Mouse (Mus musculus): ENCODE measurements around the gene Olfr1419.
A peak's percentile ranks its signal among the peaks of the same experiment; 100 is the strongest.
"Not testable (repeated sequence)": the region's sequence is repeated elsewhere in the genome, so short reads cannot be mapped to it uniquely, and the experiment has no call there.

Gene Olfr1419

GRCm38 (mm10) chr19:11875006-11875405 is at the start of gene Olfr1419:
Gene Olfr1419, minus strand, starts transcription at chr19:11875106.
- no peak for DNase-seq (ENCODE audit: low read depth)

DNA sequence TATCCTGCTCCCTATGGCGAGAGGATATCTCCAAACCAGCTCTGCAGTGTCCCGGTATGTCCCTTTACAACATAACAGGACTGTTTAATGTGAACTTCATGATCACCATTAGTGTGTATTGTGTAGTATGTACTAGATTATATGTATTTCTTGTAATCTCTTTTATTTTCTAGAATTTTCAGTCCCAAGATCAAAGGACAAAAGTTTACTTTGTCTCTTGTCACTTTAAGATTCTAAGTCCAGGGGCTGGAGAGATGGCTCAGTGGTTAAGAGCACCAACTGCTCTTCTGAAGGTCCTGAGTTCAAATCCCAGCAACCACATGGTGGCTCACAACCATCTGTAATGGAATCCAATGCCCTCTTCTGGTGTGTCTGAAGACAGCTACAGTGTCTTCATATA is 47.6 kb upstream of the Olfr1419 start:
- DNase-seq (ENCODE audit: low read depth) = not testable (repeated sequence)

GRCm38 (mm10) chr19:11922068-11922467 is 47.2 kb upstream of the Olfr1419 start:
- DNase-seq (ENCODE audit: low read depth) = no peak

DNA sequence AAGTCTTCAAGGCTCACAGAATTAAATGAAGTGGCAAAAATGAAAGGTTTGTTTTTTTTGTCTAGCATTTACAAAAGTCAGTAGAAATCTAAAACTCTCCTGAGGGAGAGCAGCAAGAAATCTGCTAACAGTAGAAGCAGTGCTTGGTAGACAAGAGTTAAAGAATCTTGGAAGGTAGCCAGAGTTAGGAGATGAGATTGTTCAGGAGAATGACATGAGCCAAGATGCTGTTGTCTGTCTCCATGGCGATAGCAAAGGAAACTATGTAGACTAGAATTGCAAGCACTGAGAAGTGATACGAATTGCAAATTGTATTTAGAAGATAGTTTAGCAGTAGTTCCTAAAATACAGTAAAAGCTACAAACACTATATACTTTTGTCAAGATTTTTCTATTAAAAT is 40.9 kb upstream of the Olfr1419 start:
- DNase-seq (ENCODE audit: low read depth) = peak; percentile 84

DNA sequence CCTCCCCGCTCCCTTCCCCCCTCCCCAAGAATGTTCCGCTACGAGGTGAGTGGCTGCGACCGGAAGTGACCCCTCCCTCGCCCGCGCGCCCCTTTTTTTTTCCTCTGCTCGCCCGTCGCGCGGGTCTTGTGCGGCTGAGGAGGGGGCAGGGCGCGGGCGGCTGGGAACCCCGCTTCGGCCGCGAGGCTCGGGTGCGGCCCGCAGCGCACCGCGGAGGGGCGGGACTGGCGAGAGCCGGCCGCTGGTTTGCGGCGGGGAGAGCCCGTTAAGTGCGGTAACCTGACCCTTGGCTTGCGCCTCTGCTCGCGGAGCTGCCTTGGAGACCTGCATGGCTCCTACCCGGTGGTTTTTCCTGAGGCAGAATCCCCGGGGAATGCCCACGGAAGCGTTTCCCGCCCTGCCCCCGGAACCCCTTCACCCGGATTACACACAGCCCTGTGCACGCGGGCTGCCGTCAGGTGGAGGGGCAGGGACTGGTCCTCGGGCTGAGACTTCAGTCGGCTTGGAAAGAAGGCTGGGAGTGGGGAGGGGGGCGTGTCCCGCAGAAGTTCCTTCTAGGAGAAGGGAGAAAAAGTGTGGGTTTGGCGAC is 37.7 kb upstream of the Olfr1419 start:
- DNase-seq (ENCODE audit: low read depth) = peak; percentile 74

DNA sequence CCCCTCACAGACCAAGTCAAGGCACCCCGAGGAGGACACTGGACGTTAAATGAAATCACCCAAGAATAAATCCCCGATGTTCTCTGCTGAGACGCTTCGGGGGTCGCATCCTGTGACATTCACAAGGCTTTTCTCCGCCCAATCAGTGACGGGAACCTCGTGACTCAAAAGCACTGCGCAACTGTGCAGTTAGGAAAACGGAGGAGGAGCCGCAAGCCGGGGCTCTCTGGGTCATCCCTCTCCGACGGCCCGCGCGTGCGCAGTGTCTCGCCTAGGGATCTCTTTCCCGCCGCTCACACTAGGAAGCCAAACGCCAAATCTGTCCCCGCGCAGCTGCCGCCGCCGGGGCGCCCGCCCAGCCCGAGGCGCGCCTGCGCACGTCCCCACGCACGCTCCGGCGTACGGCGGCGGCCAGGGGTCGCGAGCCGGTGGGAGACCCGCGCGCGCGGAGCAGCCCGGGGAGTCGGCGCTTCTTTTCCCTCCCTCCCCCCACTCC is 37.2 kb upstream of the Olfr1419 start, which contains the start of gene Patl1:
TSS of gene Patl1 (plus strand) at position 363 of the 496 bp plus-strand sequence.
- peak; percentile 100 for DNase-seq (ENCODE audit: low read depth)

- DNase-seq (ENCODE audit: low read depth) = no peak
Measured at GRCm38 (mm10) chr19:11911603-11912002, 36.7 kb upstream of the Olfr1419 start.

GRCm38 (mm10) chr19:11911021-11911420 is 36.1 kb upstream of the Olfr1419 start:
- no peak for DNase-seq (ENCODE audit: low read depth)

- DNase-seq (ENCODE audit: low read depth) = no peak
Measured at GRCm38 (mm10) chr19:11886265-11886664, 11.4 kb upstream of the Olfr1419 start, which contains the start of gene Olfr1420. Gene Olfr1420, plus strand, starts transcription at chr19:11886565.

GRCm38 (mm10) chr19:11878404-11878803 is 3.5 kb upstream of the Olfr1419 start:
- DNase-seq (ENCODE audit: low read depth) = not testable (repeated sequence)

DNA sequence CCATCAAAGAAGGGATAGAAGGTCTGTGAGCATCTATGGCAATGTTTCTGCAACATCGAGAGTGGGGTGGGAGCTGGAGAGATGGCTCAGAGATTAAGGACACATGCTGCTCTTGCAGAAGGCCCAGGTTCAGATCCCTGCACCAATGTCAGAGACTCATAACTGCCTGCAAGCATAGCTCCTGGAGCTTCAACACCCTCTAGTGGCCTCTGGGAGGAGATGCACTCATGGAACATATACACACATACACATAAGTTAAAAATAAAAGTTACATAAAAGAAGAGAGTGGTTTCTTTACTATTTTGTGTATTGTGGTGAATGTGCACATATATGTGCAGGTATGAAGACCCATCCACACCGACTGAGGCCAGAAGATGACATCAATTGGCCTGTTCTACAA is 7.1 kb downstream of the Olfr1419 start:
- no peak for DNase-seq (ENCODE audit: low read depth)

DNA sequence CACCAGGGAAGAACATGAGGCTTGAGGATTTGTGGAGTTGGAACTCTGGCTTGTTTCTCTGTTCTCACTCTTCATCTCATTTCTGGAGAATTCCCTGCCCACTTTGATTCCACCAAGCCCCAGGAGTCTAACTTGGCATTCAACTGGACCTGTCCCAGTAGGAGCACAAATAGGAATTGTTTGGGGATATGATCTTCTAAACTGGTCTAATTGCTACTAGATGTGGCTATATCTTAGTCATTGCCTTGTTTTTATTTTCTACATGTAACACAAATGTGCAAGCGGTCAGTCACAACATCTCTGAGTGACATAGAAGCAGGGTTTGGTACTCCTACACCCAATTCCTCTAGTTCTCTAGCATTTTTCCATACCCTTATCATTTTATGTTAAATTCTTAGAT is 13.9 kb downstream of the Olfr1419 start, which contains the start of gene Olfr1418:
TSS of gene Olfr1418 (minus strand) at position 101 of the 400 bp plus-strand sequence.
- DNase-seq (ENCODE audit: low read depth) = no peak

- no peak for DNase-seq (ENCODE audit: low read depth)
Measured at GRCm38 (mm10) chr19:11856506-11856905, 18.4 kb downstream of the Olfr1419 start.

DNA sequence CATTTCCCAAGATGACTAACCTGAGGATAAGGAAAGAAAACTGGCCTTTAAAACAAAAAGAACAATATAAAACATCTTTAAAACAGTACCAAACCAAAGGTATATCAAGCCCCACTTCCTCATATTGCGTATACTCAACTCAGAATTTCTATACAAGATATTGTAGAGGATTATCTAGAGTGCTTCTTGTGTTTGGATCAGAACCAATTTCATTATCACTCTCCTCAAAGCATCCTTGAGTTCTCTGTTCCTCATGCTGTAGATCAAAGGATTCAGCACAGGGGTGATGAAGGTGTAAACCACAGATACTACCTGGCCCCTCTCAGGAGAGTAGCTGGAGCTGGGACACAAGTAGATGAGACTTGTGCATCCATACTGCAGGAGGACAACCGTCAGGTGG is 20.1 kb downstream of the Olfr1419 start:
- DNase-seq (ENCODE audit: low read depth) = no peak

GRCm38 (mm10) chr19:11852652-11853051 is 22.3 kb downstream of the Olfr1419 start:
- no peak for DNase-seq (ENCODE audit: low read depth)

GRCm38 (mm10) chr19:11846333-11846732 is 28.6 kb downstream of the Olfr1419 start:
- DNase-seq (ENCODE audit: low read depth) = no peak

GRCm38 (mm10) chr19:11839119-11839518 is 35.8 kb downstream of the Olfr1419 start, which contains the start of gene Olfr1417:
Gene Olfr1417, minus strand, starts transcription at chr19:11839219.
- no peak for DNase-seq (ENCODE audit: low read depth)

GRCm38 (mm10) chr19:11823346-11824065 is 51.4 kb downstream of the Olfr1419 start:
- no peak for DNase-seq (ENCODE audit: low read depth)

DNA sequence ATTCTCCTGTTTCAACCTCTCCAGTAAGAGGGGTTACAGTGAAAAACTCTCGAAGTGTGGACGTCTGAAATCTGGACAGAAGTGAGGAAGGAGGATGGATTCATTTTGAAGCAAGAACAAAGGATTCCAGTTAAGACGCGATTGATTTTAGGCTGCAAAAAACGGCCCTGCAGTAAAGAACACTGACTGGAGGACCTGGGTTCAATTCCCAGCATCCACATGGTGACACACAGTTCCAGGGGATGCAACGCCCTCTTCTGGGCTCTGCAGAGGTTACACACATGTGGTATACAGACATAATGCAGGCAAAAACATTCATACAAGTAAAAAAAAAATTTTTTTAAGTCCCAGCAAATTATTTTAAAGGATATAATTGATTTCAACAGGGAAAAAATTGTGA is 54.7 kb downstream of the Olfr1419 start:
- DNase-seq (ENCODE audit: low read depth) = peak; percentile 50

- peak; percentile 94 for DNase-seq (ENCODE audit: low read depth)
Measured at GRCm38 (mm10) chr19:11819800-11820199, 55.1 kb downstream of the Olfr1419 start.

GRCm38 (mm10) chr19:11819143-11819700 is 55.7 kb downstream of the Olfr1419 start, which contains the start of gene Stx3:
Gene Stx3, minus strand, starts transcription at chr19:11819403.
- peak; percentile 50 for DNase-seq (ENCODE audit: low read depth)
